Mouse (Mus musculus): ENCODE measurements around the gene Stat6. TPM values are rescaled to one million over a fixed set of nuclear protein-coding genes. Genes with fewer than 3 reads are reported as not detected.

Stat6 gene
- polyA plus RNA-seq, 1 experiment from 2014 or later = 13.0 TPM

DNA sequence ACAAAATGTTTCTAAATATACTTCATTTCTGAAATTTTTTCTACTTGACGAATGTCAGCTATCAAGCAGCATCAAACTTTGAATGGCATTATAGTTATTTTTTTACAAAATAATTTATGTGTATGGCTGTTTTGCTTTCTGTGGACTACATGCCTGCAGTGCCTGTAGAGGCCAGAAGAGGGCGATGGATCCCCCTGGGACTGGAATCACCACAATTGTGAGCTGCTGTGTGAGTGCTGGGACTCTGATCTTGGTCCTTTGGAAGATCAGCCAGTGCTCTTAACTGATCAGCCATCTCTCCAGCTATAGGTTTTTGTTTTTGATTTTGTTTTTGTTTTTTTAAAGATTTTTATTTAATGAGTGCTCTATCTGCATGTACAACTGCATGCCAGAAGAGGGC is 28.5 kb downstream of the Stat6 start:
- no peaks in the 10 kb centered on the region for H3K9me3 ChIP-seq (ENCODE audit: low read length)
- WGBS (ENCODE audit: insufficient replicate concordance) = 28% methylated on average over 2 of the region's 2 CpGs
- H3K27ac ChIP-seq (ENCODE audit: low read depth) = no peak overlapping the region
- peaks cover 14% of the 10 kb centered on the region for H3K27me3 ChIP-seq (ENCODE audit: insufficient read depth, low read length)
- H3K4me1 ChIP-seq (ENCODE audit: insufficient read depth) = peaks cover 10% of the 10 kb centered on the region
- TF ChIP-seq CTCF (IDR thresholded peaks at IDR 0.05; ENCODE audit: low read depth) (peak; percentile 66), EP300 (IDR thresholded peaks at IDR 0.05; ENCODE audit: low read depth) (no peak)
- ATAC-seq = no peak
- H3K9ac ChIP-seq (replicated peaks) = no peak overlapping the region
- H3K4me2 ChIP-seq (ENCODE audit: low read depth, low read length) = no peak overlapping the region
- no peak overlapping the region for H3K4me3 ChIP-seq (ENCODE audit: low read depth, low read length)
- no peaks in the 10 kb centered on the region for H3K36me3 ChIP-seq (replicated peaks; ENCODE audit: insufficient read depth, low read length)
- peak; percentile 56 for DNase-seq

DNA sequence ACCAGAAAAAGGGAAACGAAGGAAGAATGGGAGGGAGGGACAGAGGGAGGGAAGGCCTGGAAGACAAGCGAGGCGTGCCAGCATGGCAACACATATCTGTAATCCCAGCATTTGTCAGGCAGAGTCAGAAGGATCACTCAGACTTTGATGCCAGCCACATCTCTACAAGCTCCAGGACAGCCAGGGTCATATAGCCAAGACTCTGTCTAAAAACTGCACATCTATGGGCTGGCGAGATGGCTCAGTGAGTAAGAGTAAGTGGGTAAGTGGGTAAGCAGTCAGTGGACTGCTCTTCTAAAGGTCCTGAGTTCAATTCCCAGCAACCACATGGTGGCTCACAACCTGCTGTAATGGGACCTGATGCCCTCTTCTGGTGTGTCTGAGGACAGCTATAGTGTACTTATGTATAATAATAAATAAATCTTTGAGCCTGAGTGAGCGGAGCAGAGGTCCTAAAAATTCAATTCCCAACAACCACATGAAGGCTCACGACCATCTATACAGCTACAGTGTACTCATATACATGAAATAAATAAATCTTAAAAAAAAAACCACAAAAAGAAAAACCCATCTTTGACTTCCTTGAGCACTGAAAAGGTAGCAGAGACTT is 31.4 kb downstream of the Stat6 start:
- no peaks in the 10 kb centered on the region for H3K36me3 ChIP-seq (replicated peaks; ENCODE audit: insufficient read depth, low read length)
- no peak overlapping the region for H3K4me3 ChIP-seq (ENCODE audit: low read depth, low read length)
- no peak overlapping the region for H3K27ac ChIP-seq (ENCODE audit: low read depth)
- ATAC-seq (no peak), DNase-seq (no peak)
- peaks cover 5% of the 10 kb centered on the region for H3K4me1 ChIP-seq (ENCODE audit: insufficient read depth)
- 88% methylated on average over 6 of the region's 6 CpGs for WGBS (ENCODE audit: insufficient replicate concordance)
- TF ChIP-seq CTCF (IDR thresholded peaks at IDR 0.05; ENCODE audit: low read depth) (no peak), EP300 (IDR thresholded peaks at IDR 0.05; ENCODE audit: low read depth) (no peak)
- no peak overlapping the region for H3K9ac ChIP-seq (replicated peaks)
- H3K27me3 ChIP-seq (ENCODE audit: insufficient read depth, low read length) = no peaks in the 10 kb centered on the region
- no peak overlapping the region for H3K4me2 ChIP-seq (ENCODE audit: low read depth, low read length)
- no peaks in the 10 kb centered on the region for H3K9me3 ChIP-seq (ENCODE audit: low read length)

DNA sequence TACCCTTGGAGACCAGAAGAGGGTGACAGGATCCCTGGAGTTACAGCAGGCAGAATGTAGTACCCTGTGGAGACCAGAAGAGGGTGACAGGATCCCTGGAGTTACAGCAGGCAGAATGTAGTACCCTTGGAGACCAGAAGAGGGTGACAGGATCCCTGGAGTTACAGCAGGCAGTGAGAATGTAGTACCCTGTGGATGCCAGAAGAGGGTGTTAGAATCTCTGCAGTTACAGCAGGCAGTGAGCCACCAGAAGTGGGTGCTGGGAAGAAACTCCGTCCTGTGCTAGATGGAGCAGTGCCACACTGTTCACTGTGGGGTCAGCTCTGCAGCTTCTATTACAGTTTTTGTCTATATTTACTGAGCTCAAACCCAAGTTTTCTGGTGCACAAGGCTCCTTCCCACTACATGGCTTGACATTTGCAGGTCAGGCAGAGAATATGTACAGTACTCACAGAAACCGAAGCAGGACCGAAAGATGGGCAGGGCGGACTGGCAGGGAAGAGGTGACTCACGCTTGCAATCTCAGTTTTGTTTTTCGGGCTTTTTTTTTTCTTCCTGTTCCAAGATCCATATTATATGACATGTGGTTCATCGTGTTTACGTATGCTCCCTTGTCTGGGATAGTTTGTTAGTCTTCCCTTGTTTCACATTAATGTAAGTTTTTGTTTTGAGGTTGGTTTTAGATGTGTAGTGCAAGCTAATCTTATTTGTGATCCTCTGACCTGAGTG is 32.2 kb downstream of the Stat6 start:
- Histone ChIP-seq H3K36me3 (replicated peaks; ENCODE audit: insufficient read depth, low read length) (no peaks in the 10 kb centered on the region), H3K4me1 (ENCODE audit: insufficient read depth) (peaks cover 5% of the 10 kb centered on the region), H3K4me2 (ENCODE audit: low read depth, low read length) (no peak overlapping the region), H3K27ac (ENCODE audit: low read depth) (0 out of 2 replicates have a peak overlapping the region, but pooled peaks have one; percentile 46), H3K27me3 (ENCODE audit: insufficient read depth, low read length) (no peaks in the 10 kb centered on the region), H3K9me3 (ENCODE audit: low read length) (no peaks in the 10 kb centered on the region), H3K4me3 (ENCODE audit: low read depth, low read length) (no peak overlapping the region), H3K9ac (replicated peaks) (no peak overlapping the region)
- WGBS (ENCODE audit: insufficient replicate concordance) = 82% methylated on average over 8 of the region's 8 CpGs
- TF ChIP-seq CTCF (IDR thresholded peaks at IDR 0.05; ENCODE audit: low read depth) = peak; percentile 100
- TF ChIP-seq EP300 (IDR thresholded peaks at IDR 0.05; ENCODE audit: low read depth) = peak; percentile 44
- ATAC-seq (peak; percentile 55), DNase-seq (peak; percentile 81)

DNA sequence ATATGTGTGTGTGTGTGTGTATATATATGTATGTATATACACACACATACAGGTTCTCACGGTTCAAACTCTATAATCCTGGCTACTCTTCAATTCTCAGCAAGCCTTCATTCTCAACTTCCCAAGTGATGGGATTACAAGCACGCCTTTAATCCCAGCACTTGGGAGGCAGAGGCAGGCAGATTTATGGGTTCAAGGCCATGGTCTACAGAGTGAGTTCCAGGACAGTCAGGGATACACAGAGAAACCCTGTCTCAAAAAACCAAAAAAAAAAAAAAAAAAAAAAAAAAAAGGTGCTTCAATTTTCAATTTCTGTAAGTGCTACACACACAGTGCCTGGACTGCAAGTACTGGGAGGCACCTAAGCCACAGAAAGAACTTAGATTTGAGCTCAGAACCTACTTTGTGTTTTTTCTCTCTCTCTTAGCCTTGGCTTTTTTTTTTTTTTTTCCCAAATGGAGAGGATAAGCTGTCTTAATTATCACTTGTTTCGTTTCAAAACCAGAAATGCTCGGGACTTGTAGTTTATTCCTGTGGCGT is 33.1 kb downstream of the Stat6 start:
- Histone ChIP-seq H3K36me3 (replicated peaks; ENCODE audit: insufficient read depth, low read length) (no peaks in the 10 kb centered on the region), H3K27me3 (ENCODE audit: insufficient read depth, low read length) (no peaks in the 10 kb centered on the region), H3K4me3 (ENCODE audit: low read depth, low read length) (peak overlapping the region; percentile 91), H3K4me1 (ENCODE audit: insufficient read depth) (peaks cover 5% of the 10 kb centered on the region), H3K9ac (replicated peaks) (peak overlapping the region; percentile 39), H3K4me2 (ENCODE audit: low read depth, low read length) (peak overlapping the region; percentile 97), H3K27ac (ENCODE audit: low read depth) (peak overlapping the region; percentile 78), H3K9me3 (ENCODE audit: low read length) (no peaks in the 10 kb centered on the region)
- 48% methylated on average over 5 of the region's 5 CpGs for WGBS (ENCODE audit: insufficient replicate concordance)
- no peak for ATAC-seq
- no peak for DNase-seq
- TF ChIP-seq CTCF (IDR thresholded peaks at IDR 0.05; ENCODE audit: low read depth) = no peak
- TF ChIP-seq EP300 (IDR thresholded peaks at IDR 0.05; ENCODE audit: low read depth) = no peak

DNA sequence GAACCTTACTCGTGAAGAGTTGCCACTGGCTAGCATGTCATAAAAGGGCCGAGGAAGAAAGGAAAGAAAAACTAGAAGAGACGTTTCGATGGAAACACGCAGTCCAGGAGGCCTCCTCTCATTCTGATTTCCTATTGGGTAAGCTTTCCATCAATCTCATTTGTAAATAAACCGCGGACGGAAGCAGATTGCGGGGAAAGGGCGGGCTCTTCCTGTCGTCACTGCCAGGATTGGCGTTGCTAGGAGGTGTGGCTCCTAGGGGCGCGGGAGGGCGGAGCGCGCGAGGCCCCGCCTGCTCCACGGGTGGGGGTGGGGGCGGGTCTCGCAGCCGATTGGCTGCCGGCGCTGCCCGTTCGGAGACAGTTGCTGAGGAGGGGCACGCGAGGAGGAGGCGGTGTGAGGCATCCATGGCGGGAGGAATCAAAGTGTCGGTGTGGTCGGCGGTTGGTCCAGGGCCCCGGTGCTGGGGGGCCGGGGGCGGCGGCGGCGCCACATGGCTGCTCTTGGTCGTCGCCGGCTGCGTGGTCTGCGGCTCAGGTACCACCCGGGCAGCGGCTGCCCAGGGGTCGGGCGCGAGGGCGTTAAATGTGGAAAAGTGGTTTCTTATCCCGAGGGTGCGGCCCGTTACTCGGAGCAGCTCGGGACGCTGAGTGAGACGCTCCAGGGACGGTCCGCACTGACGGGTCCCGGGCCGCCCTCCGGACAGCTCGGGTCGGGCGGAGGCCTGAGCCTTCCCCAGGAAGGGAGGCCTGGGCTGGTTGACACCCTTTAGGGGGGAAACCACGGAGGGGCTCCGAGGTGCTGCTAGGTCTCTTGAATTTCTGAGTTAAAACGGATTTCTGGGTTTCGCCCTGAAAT is 34.1 kb downstream of the Stat6 start:
- peak overlapping the region; percentile 82 for H3K27ac ChIP-seq (ENCODE audit: low read depth)
- H3K27me3 ChIP-seq (ENCODE audit: insufficient read depth, low read length) = no peaks in the 10 kb centered on the region
- peak overlapping the region; percentile 79 for H3K9ac ChIP-seq (replicated peaks)
- H3K9me3 ChIP-seq (ENCODE audit: low read length) = no peaks in the 10 kb centered on the region
- H3K36me3 ChIP-seq (replicated peaks; ENCODE audit: insufficient read depth, low read length) = no peaks in the 10 kb centered on the region
- H3K4me1 ChIP-seq (ENCODE audit: insufficient read depth) = peaks cover 5% of the 10 kb centered on the region
- WGBS (ENCODE audit: insufficient replicate concordance) = under 1% methylated on average over 62 of the region's 71 CpGs
- DNase-seq = peak; percentile 97
- H3K4me3 ChIP-seq (ENCODE audit: low read depth, low read length) = peak overlapping the region; percentile 91
- TF ChIP-seq CTCF (IDR thresholded peaks at IDR 0.05; ENCODE audit: low read depth) = 0 out of 2 replicates have a peak, but pooled peaks have one; percentile 2
- TF ChIP-seq EP300 (IDR thresholded peaks at IDR 0.05; ENCODE audit: low read depth) = peak; percentile 62; the same call in 1 of the 2 replicates
- H3K4me2 ChIP-seq (ENCODE audit: low read depth, low read length) = peak overlapping the region; percentile 97
- peak; percentile 94 for ATAC-seq

Data from liver, postnatal 0 days (tissue).